Mouse (Mus musculus) heart, postnatal 0 days (tissue): ENCODE results near the gene Olfr213. TPM values are rescaled to one million over a fixed set of nuclear protein-coding genes. Genes with fewer than 3 reads are reported as not detected.
"Not testable (repeated sequence)": the region's sequence is repeated elsewhere in the genome, so short reads cannot be mapped to it uniquely, and the experiment has no call there.

Experiments
- ATAC-seq: fragments of 200-750 bp; cut with Nextera tagmentation; 2 replicates; pipeline ENCODE4 v1.8.0; 2017; ENCODE audit warnings: low read depth, moderate number of reproducible peaks, moderate library complexity; ENCODE audit not compliant: insufficient read depth
- DNase-seq: peaks from one replicate; pipeline ENCODE4 v3.0.0-alpha.2; 2016; ENCODE audit warnings: low spot score
- H3K27ac ChIP-seq: fragments of 300-500 bp; sonication (generic); 2 replicates; pipeline ENCODE4 v1.5.1; 2014; ENCODE audit warnings: low read depth, mild to moderate bottlenecking
- H3K27me3 ChIP-seq: fragments of 300-500 bp; sonication (generic); 2 replicates; pipeline ENCODE4 v1.6.1; 2014; ENCODE audit warnings: low read length, mixed read lengths; ENCODE audit not compliant: control insufficient read depth, insufficient read depth
- H3K36me3 ChIP-seq: fragments of 300-500 bp; sonication (generic); replicated peaks from 2 replicates; pipeline ENCODE4 v1.6.1; 2014; ENCODE audit warnings: low read length, mixed read lengths; ENCODE audit not compliant: control insufficient read depth, insufficient read depth
- H3K4me1 ChIP-seq: fragments of 300-500 bp; sonication (generic); 2 replicates; pipeline ENCODE4 v1.6.1; 2014; ENCODE audit warnings: antibody characterized with exemption; ENCODE audit not compliant: control insufficient read depth, insufficient read depth
- H3K4me2 ChIP-seq: fragments of 300-500 bp; sonication (generic); 2 replicates; pipeline ENCODE4 v1.6.1; 2014; ENCODE audit warnings: low read depth, mild to moderate bottlenecking, low read length, moderate library complexity
- H3K4me3 ChIP-seq: fragments of 300-500 bp; sonication (generic); 2 replicates; pipeline ENCODE4 v1.5.1; 2014; ENCODE audit warnings: low read depth, low read length
- H3K9ac ChIP-seq: fragments of 300-500 bp; sonication (generic); replicated peaks from 2 replicates; pipeline ENCODE4 v1.6.1; 2014; ENCODE audit warnings: low read depth, low read length, mixed read lengths
- H3K9me3 ChIP-seq: fragments of 300-500 bp; sonication (generic); replicated peaks from 2 replicates; pipeline ENCODE4 v1.6.1; 2016; ENCODE audit warnings: low read length; ENCODE audit not compliant: control insufficient read depth
- CTCF ChIP-seq: IDR thresholded peaks from 2 replicates; pipeline ENCODE4 v1.5.1; 2016; ENCODE audit warnings: antibody characterized with exemption, control low read depth, low read depth
- EP300 ChIP-seq: IDR thresholded peaks from 2 replicates; pipeline ENCODE4 v1.6.1; 2016; ENCODE audit warnings: antibody characterized with exemption, low read depth
- WGBS: fragments of 180-500 bp; shearing (Covaris S2); extraction: QIAGEN DNeasy Blood & Tissue Kit; methylation state at CpG from one replicate; pipeline ENCODE4 v1.1.7; 2014; 5-methylcytosine and 5-hydroxymethylcytosine counted together
- polyA plus RNA-seq: library from polyadenylated mRNA; unstranded; fragments of >200 nt; fragmentation: Nextera tagmentation; extraction: Ambion mirVana; gene quantifications from 2 replicates; pipeline ENCODE4 v1.2.1, GENCODE M21; 2015
- total RNA-seq: library from RNA; depleted of rRNA; stranded (reverse); fragments of >200 nt; gene quantifications from 2 replicates; pipeline ENCODE4 v1.2.3, GENCODE M21; 2014; ENCODE audit warnings: low replicate concordance; rRNA removed

Olfr213 gene
- not detected in 2 replicates for total RNA-seq
- not detected in 2 replicates for polyA plus RNA-seq

GRCm38 (mm10) chr6:116538156-116538555 lies at the start of gene Olfr213:
Olfr213 (plus strand) TSS chr6:116538456.
- no peaks in the 10 kb centered on the region for H3K9me3 ChIP-seq
- ATAC-seq: no peak
- H3K9ac ChIP-seq: no peak within 1 kb of the TSS
- H3K4me3 ChIP-seq: no peak within 1 kb of the TSS
- no peak for DNase-seq
- no peak within 1 kb of the TSS for H3K27ac ChIP-seq
- no peaks in the 10 kb centered on the region for H3K36me3 ChIP-seq
- no peak within 1 kb of the TSS for H3K4me2 ChIP-seq
- no peak for TF ChIP-seq CTCF
- no peak for TF ChIP-seq EP300
- 69% methylated on average over 1 of the region's 1 CpGs for WGBS
- H3K4me1 ChIP-seq: no peaks in the 10 kb centered on the region
- no peaks in the 10 kb centered on the region for H3K27me3 ChIP-seq

- Histone ChIP-seq H3K9ac (no peak within 1 kb of the TSS), H3K9me3 (no peaks in the 10 kb centered on the region), H3K4me2 (no peak within 1 kb of the TSS), H3K27ac (no peak within 1 kb of the TSS), H3K4me1 (no peaks in the 10 kb centered on the region), H3K36me3 (no peaks in the 10 kb centered on the region), H3K27me3 (no peaks in the 10 kb centered on the region), H3K4me3 (no peak within 1 kb of the TSS)
- WGBS: 72% methylated on average over 4 of the region's 4 CpGs
- no peak for ATAC-seq
- TF ChIP-seq CTCF (no peak), EP300 (no peak)
- no peak for DNase-seq
Measured at GRCm38 (mm10) chr6:116488791-116489190, 49.5 kb upstream of the Olfr213 start, which contains the start of gene Olfr211. Olfr211 (plus strand) TSS chr6:116489091.

- DNase-seq (no peak), ATAC-seq (no peak)
- Histone ChIP-seq H3K36me3 (no peaks in the 10 kb centered on the region), H3K4me3 (no peak overlapping the region), H3K9ac (no peak overlapping the region), H3K4me2 (no peak overlapping the region), H3K4me1 (no peaks in the 10 kb centered on the region), H3K27me3 (no peaks in the 10 kb centered on the region), H3K9me3 (no peaks in the 10 kb centered on the region), H3K27ac (no peak overlapping the region)
- 69% methylated on average over 5 of the region's 5 CpGs for WGBS
- no peak for TF ChIP-seq EP300
- TF ChIP-seq CTCF: no peak
Measured at GRCm38 (mm10) chr6:116493742-116494141, 44.5 kb upstream of the Olfr213 start.

- ATAC-seq: no peak
- no peak overlapping the region for H3K27ac ChIP-seq
- H3K27me3 ChIP-seq: no peaks in the 10 kb centered on the region
- H3K4me3 ChIP-seq: no peak overlapping the region
- no peak overlapping the region for H3K9ac ChIP-seq
- TF ChIP-seq CTCF (no peak), EP300 (no peak)
- H3K9me3 ChIP-seq: no peaks in the 10 kb centered on the region
- 82% methylated on average over 1 of the region's 1 CpGs for WGBS
- no peak overlapping the region for H3K4me2 ChIP-seq
- H3K36me3 ChIP-seq: no peaks in the 10 kb centered on the region
- no peaks in the 10 kb centered on the region for H3K4me1 ChIP-seq
- DNase-seq: no peak
Measured at GRCm38 (mm10) chr6:116495960-116496359, 42.3 kb upstream of the Olfr213 start.

- H3K4me3 ChIP-seq, DNase-seq, H3K27ac ChIP-seq, H3K9ac ChIP-seq, H3K27me3 ChIP-seq, H3K4me1 ChIP-seq, ATAC-seq, H3K36me3 ChIP-seq, H3K4me2 ChIP-seq: not testable (repeated sequence)
- WGBS: 84% methylated on average over 19 of the region's 20 CpGs
- H3K9me3 ChIP-seq: peaks cover 12% of the 10 kb centered on the region; the same call in 1 of the 2 replicates
Measured at GRCm38 (mm10) chr6:116506302-116507003, 31.8 kb upstream of the Olfr213 start, which contains the start of gene Olfr212. Olfr212 (plus strand) TSS chr6:116506516.

GRCm38 (mm10) chr6:116514832-116515231 lies 23.4 kb upstream of the Olfr213 start:
- no peak overlapping the region for H3K27ac ChIP-seq
- no peak for ATAC-seq

More at GRCm38 (mm10) chr6:116514832-116515231, 23.4 kb upstream of the Olfr213 start:
- no peaks in the 10 kb centered on the region for H3K27me3 ChIP-seq
- no peak overlapping the region for H3K4me2 ChIP-seq
- no peaks in the 10 kb centered on the region for H3K4me1 ChIP-seq
- no peak for DNase-seq
- no peak overlapping the region for H3K9ac ChIP-seq
- TF ChIP-seq CTCF: no peak
- no peak for TF ChIP-seq EP300
- H3K9me3 ChIP-seq: no peaks in the 10 kb centered on the region
- no peaks in the 10 kb centered on the region for H3K36me3 ChIP-seq
- H3K4me3 ChIP-seq: no peak overlapping the region
